In the genomic region with DNA sequence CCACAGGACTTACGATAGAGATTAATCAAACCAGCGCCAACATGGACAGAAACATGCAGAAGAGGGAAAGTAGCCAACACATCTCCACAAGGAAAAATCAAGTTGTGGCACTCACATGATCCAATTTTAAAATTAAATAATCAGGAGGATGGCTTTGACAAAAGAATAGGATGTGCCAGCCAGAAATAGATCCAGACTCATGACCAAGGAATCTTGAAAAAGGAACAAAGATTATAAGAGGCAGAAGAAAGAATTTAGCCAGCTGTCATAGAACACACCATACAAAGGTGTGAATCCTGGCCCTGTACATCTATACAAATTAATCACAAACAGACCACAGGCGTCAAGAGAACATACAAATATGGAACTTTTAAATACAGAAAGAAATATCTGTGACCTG, we compare ENCODE assay signal across 32 mouse cellular contexts.
"Had no signal": no experiment of that assay in that cellular context is flagged by ENCODE, and none has a peak within 500 bp of the region (broad histone marks: within the 10 kb centered on the region; RNA-seq: fewer than 3 reads in every experiment).

No protein-coding gene starts in this region.

- H3K4me3 ChIP-seq: heart, embryonic 10.5 days; heart, embryonic 12.5 days; heart, embryonic 13.5 days; heart, embryonic 15.5 days; hindbrain, embryonic 10.5 days; hindbrain, embryonic 12.5 days; hindbrain, embryonic 13.5 days; hindbrain, embryonic 15.5 days; intestine, embryonic 15.5 days; kidney, embryonic 15.5 days; layer of hippocampus, adult 2 months; left cerebral cortex, adult 2 months had no signal

- H3K9me3 ChIP-seq: heart, embryonic 10.5 days; heart, embryonic 12.5 days; heart, embryonic 13.5 days; heart, embryonic 15.5 days; hindbrain, embryonic 10.5 days; hindbrain, embryonic 12.5 days; hindbrain, embryonic 15.5 days; intestine, embryonic 15.5 days; kidney, embryonic 15.5 days had no signal

- H3K4me1 ChIP-seq: heart, embryonic 10.5 days; heart, embryonic 15.5 days; hindbrain, embryonic 10.5 days; hindbrain, embryonic 12.5 days; hindbrain, embryonic 13.5 days; hindbrain, embryonic 15.5 days; intestine, embryonic 15.5 days; kidney, embryonic 15.5 days had no signal

- H3K27me3 ChIP-seq: heart, embryonic 12.5 days; heart, embryonic 13.5 days; heart, embryonic 15.5 days; hindbrain, embryonic 12.5 days; hindbrain, embryonic 13.5 days; hindbrain, embryonic 15.5 days; intestine, embryonic 15.5 days; kidney, embryonic 15.5 days had no signal

- DNase-seq: heart, postnatal 36 days; kidney, adult 11 months; kidney, adult 18-20 months; kidney, adult 2 months; kidney, adult 8-10 months; kidney, adult 9 months; kidney, postnatal 10 days; kidney, postnatal 14 days; kidney, postnatal 25 days; kidney, postnatal 4 days; layer of hippocampus, adult 9-11 months; layer of hippocampus, postnatal 36 days had no signal

- H3K9ac ChIP-seq: heart, embryonic 12.5 days; heart, embryonic 13.5 days; heart, embryonic 15.5 days; hindbrain, embryonic 12.5 days; hindbrain, embryonic 13.5 days; hindbrain, embryonic 14.5 days; hindbrain, embryonic 15.5 days; intestine, embryonic 15.5 days; kidney, embryonic 15.5 days had no signal

- H3K27ac ChIP-seq: heart, embryonic 10.5 days; heart, embryonic 13.5 days; heart, embryonic 15.5 days; hindbrain, embryonic 10.5 days; hindbrain, embryonic 12.5 days; hindbrain, embryonic 13.5 days; hindbrain, embryonic 14.5 days; hindbrain, embryonic 15.5 days; hindbrain, postnatal 0 days; intestine, embryonic 15.5 days; kidney, embryonic 15.5 days; kidney, postnatal 0 days; layer of hippocampus, adult 2 months; left cerebral cortex, adult 2 months had no signal

- H3K4me2 ChIP-seq: heart, embryonic 11.5 days; heart, embryonic 12.5 days; heart, embryonic 13.5 days; heart, embryonic 15.5 days; hindbrain, embryonic 12.5 days; hindbrain, embryonic 13.5 days; hindbrain, embryonic 14.5 days; hindbrain, embryonic 15.5 days; intestine, embryonic 15.5 days; kidney, embryonic 15.5 days had no signal

- H3K36me3 ChIP-seq: heart, embryonic 12.5 days; heart, embryonic 13.5 days; heart, embryonic 15.5 days; hindbrain, embryonic 10.5 days; hindbrain, embryonic 12.5 days; hindbrain, embryonic 13.5 days; hindbrain, embryonic 15.5 days; intestine, embryonic 15.5 days; kidney, embryonic 15.5 days had no signal

- ATAC-seq: hindbrain, embryonic 16.5 days; hindbrain, postnatal 0 days; inflammation-experienced regulatory T-cells, adult 6 months; intestine, embryonic 15.5 days; intestine, embryonic 16.5 days; intestine, postnatal 0 days had no signal
